Mouse (Mus musculus) limb, embryonic 12.5 days (tissue): ENCODE results near the gene Sfxn1. TPM values are rescaled to one million over a fixed set of nuclear protein-coding genes. Genes with fewer than 3 reads are reported as not detected.

ENCODE experiments used
- ATAC-seq: fragments of 200-750 bp; cut with Nextera tagmentation; 2 replicates; pipeline ENCODE4 v1.8.0; 2017; ENCODE audit warnings: low read depth, moderate TSS enrichment; ENCODE audit not compliant: insufficient number of reproducible peaks, insufficient read depth, low FRiP score, low TSS enrichment
- H3K27ac ChIP-seq: fragments of 300-500 bp; sonication (generic); 2 replicates; pipeline ENCODE4 v1.5.1; 2016; ENCODE audit warnings: mild to moderate bottlenecking, moderate library complexity
- H3K27me3 ChIP-seq: fragments of 300-500 bp; sonication (generic); 2 replicates; pipeline ENCODE4 v1.6.1; 2016; ENCODE audit warnings: mild to moderate bottlenecking, moderate library complexity
- H3K36me3 ChIP-seq: fragments of 300-500 bp; sonication (generic); 2 replicates; pipeline ENCODE4 v1.6.1; 2016; ENCODE audit warnings: mild to moderate bottlenecking, moderate library complexity
- H3K4me1 ChIP-seq: fragments of 300-500 bp; sonication (generic); replicated peaks from 2 replicates; pipeline ENCODE4 v1.6.1; 2016
- H3K4me2 ChIP-seq: fragments of 300-500 bp; sonication (generic); 2 replicates; pipeline ENCODE4 v1.6.1; 2016; ENCODE audit warnings: mild to moderate bottlenecking, moderate library complexity
- H3K4me3 ChIP-seq: fragments of 300-500 bp; sonication (generic); replicated peaks from 2 replicates; pipeline ENCODE4 v1.5.1; 2016; ENCODE audit warnings: mild to moderate bottlenecking
- H3K9ac ChIP-seq: fragments of 300-500 bp; sonication (generic); replicated peaks from 2 replicates; pipeline ENCODE4 v1.6.1; 2016; ENCODE audit warnings: mild to moderate bottlenecking, moderate library complexity
- H3K9me3 ChIP-seq: fragments of 300-500 bp; sonication (generic); 2 replicates; pipeline ENCODE4 v1.6.1; 2016; ENCODE audit warnings: mild to moderate bottlenecking, moderate library complexity
- WGBS: fragments of 180-500 bp; shearing (Covaris S2); methylation state at CpG from one replicate; pipeline ENCODE4 v1.1.7; 2016; 5-methylcytosine and 5-hydroxymethylcytosine counted together
- polyA plus RNA-seq: library from polyadenylated mRNA; unstranded; fragments of >200 nt; fragmentation: Nextera tagmentation; extraction: Ambion mirVana; gene quantifications from 2 replicates; pipeline ENCODE4 v1.2.1, GENCODE M21; 2016

The Sfxn1 gene
- polyA plus RNA-seq, 1 experiment from 2014 or later = 57.6 TPM

DNA sequence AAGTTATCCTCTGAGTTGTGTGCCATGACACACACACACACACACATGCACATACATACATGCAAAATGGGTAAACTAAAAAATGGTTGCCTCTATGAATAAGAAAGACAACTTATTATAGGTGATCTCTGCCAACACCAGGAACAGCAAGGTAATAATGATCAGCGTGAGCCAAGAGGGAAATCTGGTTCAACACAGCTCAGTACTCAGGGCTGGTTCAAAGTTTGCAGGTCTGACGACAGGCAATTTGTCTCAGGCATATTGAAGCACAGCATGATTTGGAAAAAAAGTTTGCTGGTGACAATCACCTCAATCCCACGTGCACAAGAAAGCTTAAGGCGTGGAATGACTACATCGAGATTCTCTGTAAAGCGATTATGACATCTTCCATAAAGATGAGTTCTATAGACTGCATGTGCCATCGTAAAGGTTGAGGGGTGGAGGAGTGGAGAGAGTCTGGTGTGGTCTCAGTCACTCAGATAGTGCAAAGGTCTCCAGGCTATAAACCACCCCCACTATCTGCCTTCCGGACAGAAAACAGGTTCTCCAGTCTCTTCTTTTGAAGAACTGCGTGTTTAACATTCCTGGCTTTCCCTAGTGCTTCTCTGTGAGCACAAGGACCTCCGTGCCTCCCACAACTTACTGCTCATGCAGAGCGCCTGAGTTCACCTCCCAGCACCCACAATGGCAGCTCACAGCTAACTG, 6.0 kb downstream of the Sfxn1 start:
- no peak overlapping the region for H3K4me2 ChIP-seq
- no peak overlapping the region for H3K27ac ChIP-seq
- no peaks in the 10 kb centered on the region for H3K27me3 ChIP-seq
- H3K9me3 ChIP-seq = no peaks in the 10 kb centered on the region
- no peaks in the 10 kb centered on the region for H3K36me3 ChIP-seq
- no peak overlapping the region for H3K9ac ChIP-seq
- WGBS = 56% methylated on average over 11 of the region's 11 CpGs
- H3K4me1 ChIP-seq = peaks cover 19% of the 10 kb centered on the region
- no peak overlapping the region for H3K4me3 ChIP-seq
- ATAC-seq = no peak

DNA sequence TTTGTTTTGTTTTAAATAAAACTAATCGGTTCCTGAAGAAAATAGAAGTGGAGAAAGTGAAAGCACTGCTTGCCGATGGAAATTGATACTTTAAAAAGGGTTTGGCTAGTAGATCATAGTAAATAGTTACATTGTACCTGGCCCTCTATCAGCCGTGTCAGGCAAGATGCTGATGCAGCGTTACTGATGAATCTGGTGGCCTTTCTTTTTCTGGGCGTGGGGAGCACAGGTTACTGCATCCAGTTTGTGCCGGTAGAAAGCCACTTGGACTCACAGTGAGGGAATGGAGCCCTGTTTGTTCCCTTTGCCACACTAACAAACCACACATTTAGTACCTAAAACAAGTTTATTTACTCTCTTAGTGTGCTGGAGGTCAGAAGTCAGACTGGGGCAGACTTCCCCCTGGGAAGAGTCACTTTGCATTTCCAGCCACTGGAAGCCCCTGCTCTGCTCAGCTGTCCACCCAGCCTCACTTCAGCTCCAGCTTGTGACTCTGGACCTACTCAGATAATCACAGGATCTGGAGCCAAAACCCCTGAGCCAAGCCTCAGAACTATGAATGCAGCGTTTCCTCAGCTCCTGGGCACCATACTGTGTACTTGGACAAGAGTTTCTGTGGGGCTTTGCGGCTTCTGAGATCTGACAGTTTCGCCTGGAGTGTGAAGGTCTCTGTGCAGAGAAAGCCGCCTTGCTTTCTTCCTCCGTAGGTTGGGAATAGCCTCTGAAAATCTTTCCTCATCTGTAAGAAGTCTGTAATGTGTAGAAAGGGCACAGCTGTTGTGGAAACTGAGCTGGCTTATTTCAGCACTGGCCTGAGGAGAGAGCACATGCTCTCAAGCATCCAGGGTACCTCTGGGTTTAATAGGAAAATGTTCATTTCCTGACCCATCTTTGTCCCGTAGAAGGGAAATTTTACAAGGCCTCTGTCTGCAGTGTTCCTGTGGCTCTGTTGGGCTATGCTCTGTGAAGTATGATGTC, 8.4 kb downstream of the Sfxn1 start:
- Histone ChIP-seq H3K27ac (0 out of 2 replicates have a peak overlapping the region, but pooled peaks have one; percentile 8), H3K36me3 (no peaks in the 10 kb centered on the region), H3K9ac (no peak overlapping the region), H3K27me3 (no peaks in the 10 kb centered on the region), H3K4me2 (no peak overlapping the region), H3K4me3 (no peak overlapping the region), H3K4me1 (peaks cover 16% of the 10 kb centered on the region; the same call in 1 of the 2 replicates), H3K9me3 (no peaks in the 10 kb centered on the region)
- 72% methylated on average over 12 of the region's 12 CpGs for WGBS
- ATAC-seq = no peak

DNA sequence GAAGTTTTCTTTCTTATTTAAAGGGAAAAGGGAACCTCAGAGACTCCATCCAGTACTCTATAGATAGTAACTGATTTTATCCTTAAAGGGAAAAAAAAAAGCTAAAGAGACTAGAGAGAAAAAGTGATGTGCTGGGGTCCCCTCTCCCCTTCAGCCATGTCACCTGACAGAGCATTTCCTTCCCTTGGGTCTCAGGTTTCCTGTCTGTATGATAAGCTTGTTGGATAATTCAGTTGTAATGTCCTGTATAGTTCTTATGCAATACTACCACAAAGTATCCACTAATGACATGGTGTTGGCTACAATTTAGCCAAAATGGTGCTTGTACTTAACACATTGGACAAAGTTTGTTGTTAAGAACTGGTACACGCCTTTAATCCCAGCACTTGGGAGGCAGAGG, 9.1 kb downstream of the Sfxn1 start:
- H3K36me3 ChIP-seq = peaks cover 4% of the 10 kb centered on the region
- 94% methylated on average over 1 of the region's 1 CpGs for whole genome bisulfite sequencing
- no peak overlapping the region for H3K4me2 ChIP-seq
- no peaks in the 10 kb centered on the region for H3K27me3 ChIP-seq
- no peak overlapping the region for H3K9ac ChIP-seq
- no peak for ATAC-seq
- H3K9me3 ChIP-seq = no peaks in the 10 kb centered on the region
- peaks cover 16% of the 10 kb centered on the region; the same call in 1 of the 2 replicates for H3K4me1 ChIP-seq
- no peak overlapping the region for H3K4me3 ChIP-seq
- H3K27ac ChIP-seq = no peak overlapping the region

DNA sequence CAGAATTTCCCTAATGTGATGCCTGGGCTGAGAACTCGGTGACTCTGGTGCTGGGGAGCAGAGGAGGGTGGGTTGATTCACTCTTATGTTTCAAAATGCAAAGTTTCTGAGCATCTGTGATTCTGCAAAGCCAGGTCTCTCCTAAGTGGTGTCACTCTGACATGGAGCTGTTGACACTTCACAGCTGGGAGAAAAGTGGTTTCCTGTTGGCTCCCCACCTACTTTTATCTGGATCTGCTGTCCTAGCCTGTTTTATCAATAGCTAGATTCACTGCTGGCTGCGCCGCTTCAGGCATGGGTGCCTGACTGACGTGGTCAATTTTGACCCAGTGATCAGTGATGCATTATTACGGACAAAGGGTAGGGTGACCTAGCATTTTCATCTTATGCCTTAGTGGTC, 11.3 kb downstream of the Sfxn1 start:
- Histone ChIP-seq H3K4me3 (no peak overlapping the region), H3K4me1 (peaks cover 16% of the 10 kb centered on the region; the same call in 1 of the 2 replicates), H3K27me3 (no peaks in the 10 kb centered on the region), H3K9me3 (no peaks in the 10 kb centered on the region), H3K36me3 (peaks cover 24% of the 10 kb centered on the region), H3K9ac (no peak overlapping the region), H3K4me2 (no peak overlapping the region), H3K27ac (no peak overlapping the region)
- 79% methylated on average over 5 of the region's 5 CpGs for WGBS
- no peak for ATAC-seq

DNA sequence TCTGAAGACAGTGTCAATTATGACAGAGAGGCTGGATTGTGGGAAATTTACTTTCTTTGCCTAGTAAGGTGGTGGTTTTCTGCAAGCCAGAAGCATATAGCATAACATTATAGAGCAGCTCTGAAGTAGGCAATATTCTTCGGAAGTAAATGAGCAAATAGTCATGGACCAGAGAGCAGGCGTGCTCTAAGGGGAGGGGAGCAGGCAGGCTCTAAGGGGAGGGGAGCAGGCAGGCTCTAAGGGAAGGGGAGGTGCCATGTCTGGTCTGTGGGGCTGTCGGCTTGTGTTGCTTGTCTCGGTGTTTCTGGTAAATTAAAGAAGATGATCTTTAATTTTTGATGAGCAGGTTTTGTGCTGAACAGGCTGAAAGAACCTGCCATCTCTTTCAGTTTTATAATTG, 12.5 kb downstream of the Sfxn1 start:
- ATAC-seq = no peak
- Histone ChIP-seq H3K27me3 (no peaks in the 10 kb centered on the region), H3K9ac (no peak overlapping the region), H3K4me3 (no peak overlapping the region), H3K9me3 (no peaks in the 10 kb centered on the region), H3K36me3 (peaks cover 36% of the 10 kb centered on the region), H3K4me1 (peaks cover 16% of the 10 kb centered on the region; the same call in 1 of the 2 replicates), H3K4me2 (no peak overlapping the region), H3K27ac (no peak overlapping the region)
- WGBS = 61% methylated on average over 4 of the region's 4 CpGs

DNA sequence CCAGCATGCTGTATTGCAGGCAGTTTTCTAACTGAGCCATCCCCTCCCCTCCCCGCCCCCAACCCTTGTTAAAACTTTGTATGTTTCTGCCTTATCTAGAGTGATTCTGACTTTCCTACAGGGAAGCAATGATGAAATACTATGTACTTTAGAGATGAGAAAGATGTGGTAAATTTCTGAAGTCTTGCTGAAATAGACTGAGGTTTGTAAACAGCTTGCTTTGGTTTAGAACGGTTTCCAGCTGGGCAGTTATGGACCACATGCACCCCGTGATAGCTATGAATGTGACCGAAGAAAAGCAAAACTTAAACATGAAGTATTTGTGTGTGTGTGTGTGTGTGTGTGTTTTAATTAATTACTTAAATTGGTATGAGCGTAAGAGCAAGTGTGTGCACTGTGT, 13.2 kb downstream of the Sfxn1 start:
- 81% methylated on average over 5 of the region's 5 CpGs for whole genome bisulfite sequencing
- no peaks in the 10 kb centered on the region for H3K9me3 ChIP-seq
- H3K4me3 ChIP-seq = no peak overlapping the region
- peaks cover 42% of the 10 kb centered on the region for H3K36me3 ChIP-seq
- peaks cover 14% of the 10 kb centered on the region; the same call in 1 of the 2 replicates for H3K4me1 ChIP-seq
- no peak for ATAC-seq
- no peak overlapping the region for H3K9ac ChIP-seq
- no peak overlapping the region for H3K27ac ChIP-seq
- no peak overlapping the region for H3K4me2 ChIP-seq
- no peaks in the 10 kb centered on the region for H3K27me3 ChIP-seq

DNA sequence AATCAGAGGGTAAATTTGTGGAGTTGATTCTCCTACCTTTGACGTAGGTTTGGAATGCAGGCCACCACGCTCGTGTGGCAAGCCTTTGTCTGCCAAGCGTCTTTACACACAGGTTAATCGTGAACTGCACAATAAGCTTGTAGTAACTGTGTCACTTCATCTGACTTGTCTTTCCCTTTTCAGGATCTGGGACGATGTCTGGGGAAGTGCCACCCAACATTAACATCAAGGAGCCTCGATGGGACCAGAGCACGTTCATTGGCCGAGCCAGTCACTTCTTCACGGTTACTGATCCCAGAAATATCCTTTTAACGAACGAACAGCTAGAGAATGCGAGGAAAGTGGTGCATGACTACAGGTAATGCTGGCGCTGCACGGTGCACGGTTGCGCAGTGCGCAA, 13.6 kb downstream of the Sfxn1 start:
- H3K4me1 ChIP-seq = peaks cover 10% of the 10 kb centered on the region; the same call in 1 of the 2 replicates
- no peak overlapping the region for H3K9ac ChIP-seq
- ATAC-seq = no peak
- H3K36me3 ChIP-seq = peaks cover 44% of the 10 kb centered on the region
- no peak overlapping the region for H3K4me3 ChIP-seq
- H3K27ac ChIP-seq = no peak overlapping the region
- H3K27me3 ChIP-seq = no peaks in the 10 kb centered on the region
- H3K4me2 ChIP-seq = no peak overlapping the region
- WGBS = 93% methylated on average over 18 of the region's 18 CpGs
- H3K9me3 ChIP-seq = no peaks in the 10 kb centered on the region

DNA sequence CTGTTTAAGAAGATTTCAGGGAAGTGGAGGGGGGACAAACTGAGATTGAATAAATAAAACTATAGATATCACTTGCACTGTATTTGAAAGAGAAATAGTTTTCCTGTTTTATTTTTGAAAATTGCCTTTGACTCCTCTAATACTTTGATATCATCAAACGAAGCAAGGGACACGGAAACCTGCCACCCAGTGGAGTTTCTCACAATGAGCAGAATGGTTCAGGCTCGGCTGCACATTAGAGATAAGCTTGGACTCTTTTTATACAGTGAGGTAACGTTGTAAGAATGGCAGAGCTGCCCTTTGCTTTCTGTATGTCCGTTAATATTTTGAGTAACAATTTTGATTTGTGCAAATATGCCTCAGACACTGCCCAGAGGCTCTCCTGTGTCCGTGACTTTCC, 20.1 kb downstream of the Sfxn1 start:
- Histone ChIP-seq H3K4me1 (no peaks in the 10 kb centered on the region), H3K27me3 (no peaks in the 10 kb centered on the region), H3K36me3 (peaks cover 76% of the 10 kb centered on the region), H3K9ac (no peak overlapping the region), H3K27ac (no peak overlapping the region), H3K4me3 (no peak overlapping the region), H3K9me3 (no peaks in the 10 kb centered on the region), H3K4me2 (no peak overlapping the region)
- no peak for ATAC-seq
- 91% methylated on average over 6 of the region's 6 CpGs for WGBS

DNA sequence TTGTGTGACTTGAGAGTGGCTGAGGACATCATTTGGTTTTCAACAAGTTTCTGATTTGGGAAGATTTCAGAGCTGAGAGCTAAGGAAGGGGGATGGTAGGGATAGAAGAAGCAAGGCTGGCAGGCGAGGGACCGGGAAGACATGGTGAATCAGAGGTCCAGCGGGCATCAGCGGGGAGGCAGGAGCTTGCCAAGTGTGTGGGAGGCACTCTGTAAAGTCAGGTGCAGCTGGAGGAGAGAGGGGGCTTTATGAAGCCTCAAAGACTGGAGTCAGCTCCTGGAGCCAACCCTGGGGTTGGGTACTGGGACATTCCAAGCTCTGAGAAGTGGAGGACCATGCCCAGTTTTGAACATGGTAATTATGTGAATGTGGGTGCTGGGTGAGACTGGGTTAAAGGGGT, 22.7 kb downstream of the Sfxn1 start:
- no peak for ATAC-seq
- H3K4me2 ChIP-seq = no peak overlapping the region
- H3K9ac ChIP-seq = no peak overlapping the region
- whole genome bisulfite sequencing = 95% methylated on average over 4 of the region's 4 CpGs
- peaks cover 68% of the 10 kb centered on the region for H3K36me3 ChIP-seq
- H3K27ac ChIP-seq = no peak overlapping the region
- no peaks in the 10 kb centered on the region for H3K4me1 ChIP-seq
- H3K4me3 ChIP-seq = no peak overlapping the region
- no peaks in the 10 kb centered on the region for H3K9me3 ChIP-seq
- no peaks in the 10 kb centered on the region for H3K27me3 ChIP-seq

DNA sequence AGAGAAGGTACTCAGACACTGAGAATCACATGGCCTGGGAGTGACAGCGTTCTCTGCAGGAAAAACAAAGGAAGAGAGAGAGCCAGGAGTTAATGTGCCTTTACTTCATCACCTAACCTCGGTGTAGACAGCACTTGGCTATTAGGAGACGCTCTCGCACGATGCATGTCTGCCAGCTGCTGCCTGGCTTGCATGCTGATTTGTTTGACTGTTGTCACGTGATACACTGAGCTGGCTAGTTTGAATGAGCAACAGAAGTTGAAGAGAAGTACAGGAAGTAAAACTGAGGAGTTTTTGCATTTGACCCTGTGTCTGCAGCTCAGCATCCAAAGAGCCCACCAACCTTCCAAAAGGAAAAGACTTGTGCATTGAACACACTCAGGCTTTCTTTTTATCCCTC, 23.3 kb downstream of the Sfxn1 start:
- WGBS = 87% methylated on average over 6 of the region's 6 CpGs

DNA sequence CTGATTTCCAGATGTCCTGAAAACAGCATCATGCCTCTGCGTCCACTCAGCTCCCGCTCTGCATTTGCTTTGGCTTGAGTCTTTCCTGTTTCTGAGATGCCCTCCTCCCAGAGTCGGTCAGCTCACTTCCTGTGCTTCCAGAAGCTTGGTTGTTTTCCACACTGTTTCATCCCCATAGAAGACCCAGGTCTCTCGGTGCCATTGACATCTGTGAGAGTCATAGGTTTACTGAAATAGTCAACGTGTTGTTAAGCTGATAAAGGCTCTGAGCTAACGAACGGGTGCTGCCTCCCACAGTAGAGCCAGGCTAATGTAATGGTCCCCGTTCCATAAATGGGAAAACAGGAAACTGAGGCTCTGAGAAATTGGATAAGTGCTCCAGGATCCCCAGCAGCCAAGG, 24.1 kb downstream of the Sfxn1 start:
- Histone ChIP-seq H3K27ac (no peak overlapping the region), H3K4me2 (no peak overlapping the region), H3K36me3 (peaks cover 62% of the 10 kb centered on the region), H3K9ac (no peak overlapping the region), H3K27me3 (no peaks in the 10 kb centered on the region), H3K4me1 (no peaks in the 10 kb centered on the region), H3K9me3 (no peaks in the 10 kb centered on the region), H3K4me3 (no peak overlapping the region)
- ATAC-seq = no peak
- 86% methylated on average over 8 of the region's 8 CpGs for WGBS

More for the DNA sequence above, 23.3 kb downstream of the Sfxn1 start:
- no peak overlapping the region for H3K4me3 ChIP-seq
- H3K27me3 ChIP-seq = no peaks in the 10 kb centered on the region
- H3K4me1 ChIP-seq = no peaks in the 10 kb centered on the region
- H3K4me2 ChIP-seq = no peak overlapping the region
- ATAC-seq = no peak
- H3K36me3 ChIP-seq = peaks cover 62% of the 10 kb centered on the region
- no peaks in the 10 kb centered on the region for H3K9me3 ChIP-seq
- no peak overlapping the region for H3K9ac ChIP-seq
- H3K27ac ChIP-seq = no peak overlapping the region
